Mouse (Mus musculus): ENCODE results near the gene 9930111J21Rik1.

- TF ChIP-seq CTCF (IDR thresholded peaks at IDR 0.05) (no peak), EP300 (IDR thresholded peaks at IDR 0.05) (no peak)
Measured at GRCm38 (mm10) chr11:48902021-48902420, 77.2 kb downstream of the 9930111J21Rik1 start, which contains the start of gene Gm5431.
